Mouse (Mus musculus): ENCODE data around the gene E2f2.

The E2f2 gene

DNA sequence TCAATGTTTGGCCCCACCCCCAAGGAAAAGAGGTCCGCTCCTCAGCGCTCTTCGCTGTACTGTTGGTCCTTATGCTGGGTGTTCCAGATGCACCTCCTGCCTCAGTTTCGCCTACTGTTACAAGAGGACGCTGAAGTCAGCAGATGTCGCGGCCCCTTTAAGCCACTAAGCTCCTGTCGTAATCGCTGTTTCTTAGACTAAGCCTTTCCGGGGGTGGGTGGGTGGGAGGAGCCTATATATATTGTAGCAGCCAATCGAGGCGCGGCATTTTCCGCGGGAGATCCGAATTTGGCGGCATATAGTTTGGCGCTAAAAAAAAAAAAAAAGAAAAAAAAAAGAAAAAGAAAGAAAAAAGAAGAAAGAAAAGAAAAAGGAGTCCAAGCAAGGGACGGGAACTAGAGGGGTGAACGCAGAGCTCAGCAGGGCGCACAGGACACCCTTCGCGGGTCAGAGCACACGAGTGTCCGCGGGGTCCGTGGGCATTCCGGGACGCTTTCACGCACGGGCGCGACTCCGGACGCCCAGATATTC, at the start of gene E2f2:
Gene E2f2, plus strand, starts transcription at position 384 of the 531 bp plus-strand sequence.
- peak; percentile 54 for DNase-seq (ENCODE audit: low spot score)

DNA sequence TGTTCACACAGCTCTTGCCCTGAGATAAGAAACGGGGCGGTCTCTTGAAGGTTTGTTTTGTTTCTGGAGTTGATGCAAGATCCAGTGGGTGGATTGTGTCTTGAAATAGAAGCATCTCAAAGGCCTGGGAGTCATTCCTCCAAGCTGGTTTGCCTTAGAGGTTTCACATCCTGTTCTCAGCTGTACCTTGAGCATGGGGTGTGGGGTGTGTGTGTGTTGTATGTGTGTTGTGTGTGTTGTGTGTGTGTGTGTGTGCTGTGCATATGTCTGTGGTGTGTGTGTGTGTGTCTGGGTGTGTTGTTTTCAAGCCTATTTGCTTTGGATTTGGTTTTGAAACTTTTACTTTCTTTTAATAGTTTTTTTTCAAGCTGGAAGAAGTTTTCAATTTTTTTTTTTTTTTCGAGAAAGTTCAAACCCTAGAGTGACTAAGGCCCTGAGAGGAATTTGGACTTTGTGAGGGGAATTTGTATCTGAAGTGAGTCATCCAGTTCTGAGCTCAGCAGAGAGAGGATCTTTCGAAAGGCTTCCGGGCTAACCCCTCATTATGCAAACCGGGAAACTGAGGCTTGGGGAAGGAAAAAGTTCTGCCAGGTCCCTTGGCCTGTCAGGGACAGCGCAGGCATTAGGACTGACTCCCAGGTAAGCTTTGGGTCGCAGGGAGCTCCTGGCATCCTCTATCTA, 48.9 kb upstream of the E2f2 start:
- DNase-seq (ENCODE audit: low spot score), result no peak

DNA sequence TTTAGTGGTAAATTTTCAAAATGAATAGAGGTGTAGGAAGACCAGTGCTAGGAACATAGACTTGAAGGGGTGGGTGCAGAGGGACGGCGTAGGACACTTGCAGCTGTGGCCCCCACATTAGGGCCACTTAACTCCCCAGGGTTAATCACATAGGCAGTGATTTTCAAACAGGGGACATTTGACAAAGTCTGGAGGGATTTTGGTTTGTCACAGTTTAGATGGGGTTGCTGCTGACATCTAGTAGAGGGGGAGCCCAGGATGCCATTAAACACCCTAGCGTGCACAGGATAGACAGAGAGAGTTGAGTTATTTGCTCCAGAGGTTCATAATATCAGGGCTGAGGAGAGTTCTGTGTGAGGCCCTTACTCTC, 48.4 kb upstream of the E2f2 start:
- DNase-seq (ENCODE audit: low spot score), result no peak

DNA sequence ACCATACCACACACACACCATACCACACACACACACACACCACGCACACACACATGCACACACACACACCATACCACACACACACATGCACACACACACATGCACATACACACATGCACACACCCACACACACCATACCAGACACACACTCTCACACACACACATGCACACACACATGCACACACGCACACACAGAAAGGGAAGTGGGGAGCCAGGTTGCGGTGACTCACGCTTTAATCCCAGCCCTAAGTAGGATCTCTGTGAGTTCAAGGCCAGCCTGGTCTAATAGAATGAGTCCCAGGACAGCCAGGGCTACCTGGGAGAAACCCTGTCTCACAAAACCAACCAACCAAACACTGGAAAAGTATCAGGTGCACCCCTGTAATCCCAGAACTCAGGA, 47.6 kb upstream of the E2f2 start:
- DNase-seq (ENCODE audit: low spot score), result no peak

DNA sequence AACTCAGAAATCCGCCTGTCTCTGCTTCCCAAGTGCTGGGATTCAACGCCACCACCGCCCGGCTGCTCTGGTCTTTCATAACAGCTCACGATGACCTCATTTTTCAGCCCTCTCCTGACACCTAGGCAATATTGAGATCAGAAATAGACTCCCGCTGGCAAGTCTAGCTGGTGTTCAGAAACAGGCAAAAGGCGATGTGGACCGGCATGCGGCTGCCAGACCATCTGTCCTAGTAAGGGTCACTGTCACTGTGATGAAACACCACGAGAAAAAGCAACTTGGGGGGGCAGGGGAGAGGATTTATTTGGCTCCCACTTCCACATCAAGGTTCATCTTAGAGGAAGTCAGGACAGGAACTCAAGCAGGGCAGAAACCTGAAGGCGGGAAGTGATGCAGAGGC, 46.7 kb upstream of the E2f2 start:
- no peak for DNase-seq (ENCODE audit: low spot score)

DNA sequence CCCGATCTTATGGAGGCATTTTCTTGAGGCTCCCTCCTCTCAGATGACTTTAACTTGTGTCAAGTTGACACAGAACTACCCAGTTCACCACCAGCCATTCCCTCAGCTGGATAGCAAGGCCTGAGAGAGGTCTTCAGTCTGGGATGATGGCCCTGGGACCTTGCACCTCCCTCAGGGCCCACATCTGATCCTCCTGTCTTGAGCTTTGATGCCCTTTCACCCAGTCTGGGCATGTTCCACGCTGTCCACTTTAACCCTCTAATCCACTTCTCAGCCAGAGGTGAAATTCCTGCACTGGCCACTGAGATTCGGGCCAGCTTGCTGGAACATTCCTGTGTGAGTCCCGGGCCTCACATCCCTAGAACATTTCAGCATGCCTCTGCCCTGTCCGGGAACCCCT, 46.2 kb upstream of the E2f2 start:
- no peak for DNase-seq (ENCODE audit: low spot score)

DNA sequence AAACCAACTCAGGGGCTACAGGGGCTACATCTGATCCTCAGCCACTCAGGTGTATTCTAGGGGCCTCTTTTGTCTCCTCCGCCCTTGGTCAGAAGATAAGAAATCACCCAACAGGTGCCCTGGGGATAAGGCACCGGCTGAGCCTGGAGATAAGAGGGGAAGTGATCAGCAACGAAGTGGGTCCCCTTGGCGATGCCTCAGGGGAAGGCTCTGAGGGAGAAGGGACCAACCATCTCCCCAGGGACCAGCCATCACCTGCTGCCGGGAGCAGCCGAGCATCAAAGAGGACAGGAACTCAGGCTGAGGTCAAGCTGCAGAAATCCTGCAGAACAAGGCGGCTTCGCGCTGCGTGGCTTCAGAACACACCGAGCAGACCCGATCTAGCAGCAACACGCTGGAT, 44.5 kb upstream of the E2f2 start:
- no peak for DNase-seq (ENCODE audit: low spot score)

DNA sequence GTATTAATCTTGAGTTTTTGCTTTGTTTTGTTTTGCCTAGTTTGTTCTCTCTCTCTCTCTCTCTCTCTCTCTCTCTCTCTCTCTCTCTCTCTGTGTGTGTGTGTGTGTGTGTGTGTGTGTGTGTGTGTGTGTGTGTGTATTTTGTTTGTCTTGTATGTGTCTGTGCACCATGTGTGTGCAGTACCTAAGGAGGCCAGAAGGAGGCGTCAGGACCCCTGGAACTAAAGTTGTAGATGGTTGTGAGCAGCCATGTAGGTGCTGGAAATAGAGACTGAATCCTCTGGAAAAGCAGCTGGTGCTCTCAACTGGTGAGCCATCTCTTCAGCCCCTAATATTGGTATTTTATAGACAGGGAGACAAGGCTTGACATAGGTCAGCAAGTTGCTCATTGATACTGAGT, 42.4 kb upstream of the E2f2 start:
- no peak for DNase-seq (ENCODE audit: low spot score)

DNA sequence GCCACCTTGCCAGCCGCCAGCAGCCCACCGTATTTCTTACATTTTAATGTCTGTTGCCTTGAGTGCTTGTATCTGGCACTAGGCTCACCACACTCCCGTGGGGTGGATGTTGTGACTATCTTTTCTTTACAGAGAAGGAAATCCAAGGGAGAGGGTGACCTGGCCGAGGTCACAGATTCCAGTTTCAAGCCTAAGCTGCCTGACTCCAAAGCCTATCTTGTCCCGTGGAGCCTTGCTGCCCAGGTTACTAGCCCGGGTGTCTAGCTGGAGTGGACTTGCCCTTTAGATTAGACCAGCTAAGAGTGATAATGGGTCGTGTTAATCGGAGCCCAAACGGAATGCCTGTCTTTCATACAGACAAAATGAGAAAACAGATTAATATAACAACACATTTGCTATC, 38.4 kb upstream of the E2f2 start:
- DNase-seq (ENCODE audit: low spot score), result no peak

DNA sequence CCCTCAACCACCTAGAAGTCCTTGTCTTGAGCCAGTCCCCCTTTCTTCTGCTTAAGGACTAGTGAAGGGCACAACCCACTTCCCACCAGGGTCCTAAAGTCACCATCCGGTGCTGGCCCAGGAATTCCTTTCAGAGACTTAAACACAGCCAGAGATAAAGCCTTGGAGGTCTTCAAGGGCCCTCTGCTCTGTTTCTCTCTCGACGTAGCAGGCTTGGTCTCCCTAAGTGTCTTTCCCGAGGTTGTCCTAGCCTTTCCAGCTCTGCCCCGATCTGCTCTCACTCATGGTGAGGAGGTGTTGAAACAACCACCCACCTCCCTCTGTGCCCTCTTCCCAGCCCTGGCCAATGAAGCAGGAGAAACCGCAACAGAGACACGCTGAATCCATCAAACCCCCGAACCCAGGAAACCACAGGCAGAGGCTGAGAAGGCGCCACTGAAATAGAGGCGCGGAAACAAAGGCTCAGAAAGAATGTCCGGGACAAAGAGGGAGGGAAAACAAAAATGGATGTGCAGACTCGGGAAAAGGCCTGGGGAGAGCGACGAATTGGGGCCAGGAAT, 37.7 kb upstream of the E2f2 start:
- DNase-seq (ENCODE audit: low spot score), result no peak

DNA sequence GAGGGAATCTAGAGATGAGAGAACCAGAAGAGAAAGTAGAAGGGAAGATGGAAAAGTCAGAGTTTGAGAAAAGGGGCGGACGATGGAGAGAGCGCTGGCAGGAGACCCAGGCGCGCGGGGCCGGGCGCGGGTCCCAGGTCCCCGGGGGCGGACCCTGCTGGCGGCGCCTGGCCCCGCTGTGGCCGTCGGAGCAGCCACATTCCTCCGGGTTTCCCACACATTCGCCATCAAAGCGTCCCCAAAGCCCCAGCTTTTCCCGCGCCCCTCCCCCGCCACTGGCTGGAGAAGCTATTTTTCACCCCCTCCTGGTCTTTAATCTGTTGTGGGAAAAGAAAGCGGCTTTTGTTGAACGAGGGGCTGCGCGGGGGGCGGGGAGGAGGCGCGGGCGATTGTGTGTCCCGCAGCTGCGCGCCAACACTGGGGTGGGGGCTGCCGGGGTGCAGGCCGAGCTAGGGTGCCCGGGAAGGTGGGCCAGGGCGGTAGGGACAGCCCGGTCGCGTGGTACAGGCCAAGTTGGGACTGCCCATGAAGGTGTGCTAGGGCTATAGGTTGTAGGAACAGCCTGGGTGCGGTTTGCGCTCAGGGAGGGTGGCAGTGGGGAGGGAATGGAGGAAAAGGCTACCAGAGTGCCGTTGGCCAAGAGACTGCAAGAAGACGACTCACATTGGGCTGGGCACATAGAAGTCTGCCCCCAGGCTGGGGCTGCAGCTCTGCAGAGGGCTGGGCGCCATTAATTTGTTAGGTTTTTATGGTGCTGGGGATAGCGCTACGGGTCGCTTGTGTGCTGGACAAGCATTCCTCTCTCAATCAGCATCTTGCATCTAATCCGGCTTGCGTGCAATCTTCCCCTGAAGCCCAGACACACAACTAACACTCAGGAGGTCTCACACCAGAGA, 37.0 kb upstream of the E2f2 start:
- peak; percentile 46 for DNase-seq (ENCODE audit: low spot score)

DNA sequence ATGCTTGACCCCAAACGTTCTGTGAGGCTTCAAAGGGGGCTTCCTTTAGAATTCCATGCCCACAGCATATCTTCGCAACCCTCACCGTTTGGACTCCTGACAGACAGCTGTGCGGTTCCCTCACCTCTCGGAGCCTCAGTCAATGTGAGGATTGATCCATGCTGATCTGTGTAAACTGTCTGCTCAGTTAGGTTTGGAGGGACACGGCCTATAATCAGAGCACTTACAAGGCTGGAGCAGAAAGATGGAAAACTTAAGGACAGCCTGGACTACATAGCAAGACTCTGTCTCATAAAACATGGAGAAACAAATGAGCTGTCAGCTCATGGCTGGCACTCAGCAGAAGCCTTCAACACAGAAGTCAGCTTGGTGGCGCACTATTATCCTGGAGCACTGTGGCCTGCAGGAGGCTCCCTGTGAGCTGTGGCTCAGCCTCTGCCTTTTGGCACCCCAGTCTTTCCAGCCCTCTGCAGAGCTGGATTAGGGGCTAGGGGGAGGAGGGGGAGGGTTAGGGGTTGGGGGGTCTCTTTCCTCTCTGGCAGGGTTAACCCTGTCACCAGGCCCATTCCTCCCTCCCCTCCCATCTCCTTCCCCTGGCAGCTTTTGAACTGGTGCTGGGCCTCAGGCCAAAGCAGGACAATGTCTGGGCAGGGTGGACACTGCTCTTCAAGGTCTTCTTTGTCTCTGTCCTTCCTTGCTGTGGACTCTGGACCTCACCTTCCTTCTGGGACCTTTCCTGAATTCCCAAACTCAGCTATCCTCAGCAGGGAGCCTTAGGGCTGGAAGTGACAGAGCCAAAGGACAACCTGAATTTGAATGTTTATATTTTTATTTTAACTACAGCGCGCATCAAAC, 36.1 kb upstream of the E2f2 start:
- no peak for DNase-seq (ENCODE audit: low spot score)

DNA sequence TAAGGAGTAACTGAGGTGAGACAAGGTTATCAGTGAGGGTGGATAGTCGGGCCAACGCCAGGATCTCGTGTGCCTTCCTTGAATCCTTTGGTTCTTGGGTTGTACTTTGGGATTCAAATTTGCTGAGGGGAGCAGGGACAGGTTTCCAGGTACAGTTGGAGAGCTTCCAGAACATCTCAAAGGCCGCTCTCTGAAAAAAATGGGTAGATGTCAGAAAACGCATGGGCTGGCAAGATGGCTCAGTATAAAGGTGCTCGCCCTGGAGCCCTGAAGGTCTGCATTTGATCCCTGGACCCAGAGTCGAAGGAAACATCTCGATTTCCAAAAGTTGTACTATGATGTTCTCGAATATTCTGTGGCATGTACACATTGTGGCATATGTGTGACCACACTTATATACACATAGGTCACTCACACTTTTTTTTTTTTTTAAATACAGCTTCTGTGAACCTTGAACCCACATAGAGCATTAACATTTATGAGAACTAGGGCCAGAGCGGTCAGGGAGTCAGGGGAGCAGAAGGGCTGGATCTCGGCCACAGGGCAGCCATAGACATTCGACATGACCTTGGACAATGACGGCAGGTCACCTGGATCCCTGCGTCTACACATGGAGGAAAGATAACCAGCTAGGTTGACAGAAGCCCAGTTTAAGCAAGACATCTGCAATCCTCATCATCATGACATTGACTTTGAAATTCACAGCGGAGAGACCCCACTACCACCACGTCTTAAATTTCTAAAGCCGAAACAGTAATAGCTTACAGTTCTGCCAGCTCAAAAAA, 32.7 kb upstream of the E2f2 start:
- no peak for DNase-seq (ENCODE audit: low spot score)

DNA sequence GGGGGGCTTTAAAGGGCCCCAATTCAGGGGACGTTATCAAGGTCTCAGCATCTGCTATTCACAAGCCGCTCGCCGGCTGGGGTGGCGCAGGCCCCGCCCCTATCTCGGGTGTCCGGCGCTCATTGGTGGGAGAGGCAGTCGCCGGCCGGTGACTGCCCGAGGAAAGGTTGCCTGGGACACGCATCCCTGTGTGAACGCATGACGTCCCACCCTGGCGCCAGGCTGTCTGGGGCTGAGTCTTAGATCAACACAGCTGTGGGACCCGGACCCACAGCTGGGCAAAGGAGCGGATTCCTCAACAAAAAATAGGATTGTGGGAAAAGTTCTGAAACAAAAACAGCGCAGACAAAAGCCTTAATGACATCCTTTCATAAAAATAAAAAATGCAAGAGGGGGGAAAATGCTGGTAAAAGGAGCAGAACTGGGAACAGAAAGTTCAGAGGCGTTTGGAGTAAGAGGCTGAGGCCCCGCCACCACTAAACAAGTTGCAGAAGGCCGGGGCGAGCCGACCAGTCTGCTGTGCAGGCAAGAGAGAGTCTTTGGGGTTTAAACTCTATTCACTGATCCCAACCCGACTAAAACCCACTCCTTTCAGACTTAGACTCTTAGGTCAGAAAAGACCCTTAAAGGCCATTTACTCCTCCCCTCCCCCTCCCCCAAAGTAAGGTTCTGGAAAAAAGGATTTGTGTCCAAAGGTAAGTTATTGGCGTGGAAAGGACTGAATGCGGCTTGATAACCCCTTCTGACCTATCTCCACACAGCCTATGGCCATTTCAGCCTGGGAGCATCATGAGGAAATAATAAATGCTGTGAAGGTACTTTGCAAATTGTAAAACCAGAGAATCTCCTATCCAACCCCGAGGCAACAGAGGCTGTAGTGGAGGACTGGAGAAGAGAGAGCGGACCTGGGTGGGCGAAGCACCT, 31.6 kb upstream of the E2f2 start:
- peak; percentile 87 for DNase-seq (ENCODE audit: low spot score)

DNA sequence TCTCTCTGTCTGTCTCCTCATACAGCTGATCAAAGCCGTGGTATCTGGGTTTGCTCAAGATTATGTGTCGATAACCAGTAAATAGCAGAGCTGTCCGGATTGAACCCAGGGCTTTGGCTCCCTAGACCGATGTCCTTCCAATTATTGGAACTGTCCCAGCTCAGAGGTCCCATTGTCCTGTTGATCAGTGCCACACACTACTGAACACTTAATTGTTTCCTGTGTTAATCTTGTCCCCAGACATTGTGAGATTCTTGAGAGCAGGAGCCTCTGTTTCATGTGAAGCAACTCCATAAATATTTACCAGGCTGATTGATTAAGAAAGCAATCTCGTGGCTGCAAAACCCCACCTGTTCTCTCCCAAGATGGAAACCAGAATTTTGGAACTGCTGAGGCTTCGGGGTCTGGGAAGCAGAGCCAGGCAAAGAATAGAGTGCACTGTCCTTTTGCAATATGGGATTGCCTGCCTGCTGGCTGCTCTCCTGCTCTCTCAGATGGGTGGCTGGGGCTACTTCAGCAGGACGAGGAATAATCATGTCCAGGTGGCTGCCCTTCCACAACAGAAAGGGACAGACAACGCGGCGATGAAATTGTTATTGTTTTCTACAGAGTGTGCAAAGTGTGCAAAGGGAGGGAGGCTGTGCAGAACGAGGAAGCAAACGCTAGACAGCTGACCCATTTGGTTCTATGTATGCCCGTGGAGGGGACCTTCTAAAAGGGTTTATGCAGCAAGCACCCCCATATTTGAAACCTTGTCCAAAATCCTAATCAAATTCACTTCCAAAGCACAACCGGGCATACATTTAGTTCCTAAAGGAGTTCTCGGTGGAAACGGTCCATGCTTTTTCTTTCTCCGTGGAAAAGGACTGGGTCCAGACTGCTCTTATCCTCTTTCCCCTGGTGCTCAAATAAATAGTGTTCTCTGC, 29.7 kb upstream of the E2f2 start:
- DNase-seq (ENCODE audit: low spot score), result no peak

DNA sequence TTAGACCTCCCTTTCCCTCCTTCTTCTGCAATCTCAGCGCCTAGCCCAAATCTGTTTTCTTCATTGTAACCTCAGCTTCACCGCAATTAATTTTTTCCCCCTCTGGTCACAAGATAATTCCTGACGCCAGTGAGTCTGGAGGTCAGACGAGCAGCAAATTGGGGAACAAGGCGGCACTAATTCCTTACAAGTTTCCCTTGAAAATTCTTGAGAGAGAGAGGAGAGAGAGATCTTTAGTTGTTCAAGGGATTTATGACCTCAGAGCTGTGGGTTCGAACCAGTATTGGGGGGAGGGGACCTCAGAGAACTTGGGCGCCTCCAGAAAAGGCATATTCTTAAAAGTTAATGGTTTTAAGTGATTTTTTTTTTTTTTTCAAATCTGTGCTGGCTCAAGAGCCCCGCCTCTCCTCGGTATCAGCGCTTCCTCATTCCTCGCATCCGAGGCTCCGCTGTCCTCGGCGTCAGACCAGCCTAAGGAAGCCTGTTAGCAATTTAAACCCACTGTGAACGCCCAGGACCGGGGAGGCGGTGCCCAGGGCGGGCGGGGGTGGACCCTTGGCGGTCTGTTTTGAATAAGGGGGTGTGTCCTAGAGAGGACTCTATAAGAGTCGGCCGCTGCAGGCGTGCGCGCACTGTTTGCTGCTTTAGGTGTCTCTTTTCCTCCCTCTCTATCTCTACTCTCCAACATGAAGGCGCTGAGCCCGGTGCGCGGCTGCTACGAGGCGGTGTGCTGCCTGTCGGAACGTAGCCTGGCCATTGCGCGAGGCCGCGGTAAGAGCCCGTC, 28.8 kb upstream of the E2f2 start, which contains the start of gene Id3:
Gene Id3, plus strand, starts transcription at position 305 of the 784 bp plus-strand sequence.
- peak; percentile 84 for DNase-seq (ENCODE audit: low spot score)

DNA sequence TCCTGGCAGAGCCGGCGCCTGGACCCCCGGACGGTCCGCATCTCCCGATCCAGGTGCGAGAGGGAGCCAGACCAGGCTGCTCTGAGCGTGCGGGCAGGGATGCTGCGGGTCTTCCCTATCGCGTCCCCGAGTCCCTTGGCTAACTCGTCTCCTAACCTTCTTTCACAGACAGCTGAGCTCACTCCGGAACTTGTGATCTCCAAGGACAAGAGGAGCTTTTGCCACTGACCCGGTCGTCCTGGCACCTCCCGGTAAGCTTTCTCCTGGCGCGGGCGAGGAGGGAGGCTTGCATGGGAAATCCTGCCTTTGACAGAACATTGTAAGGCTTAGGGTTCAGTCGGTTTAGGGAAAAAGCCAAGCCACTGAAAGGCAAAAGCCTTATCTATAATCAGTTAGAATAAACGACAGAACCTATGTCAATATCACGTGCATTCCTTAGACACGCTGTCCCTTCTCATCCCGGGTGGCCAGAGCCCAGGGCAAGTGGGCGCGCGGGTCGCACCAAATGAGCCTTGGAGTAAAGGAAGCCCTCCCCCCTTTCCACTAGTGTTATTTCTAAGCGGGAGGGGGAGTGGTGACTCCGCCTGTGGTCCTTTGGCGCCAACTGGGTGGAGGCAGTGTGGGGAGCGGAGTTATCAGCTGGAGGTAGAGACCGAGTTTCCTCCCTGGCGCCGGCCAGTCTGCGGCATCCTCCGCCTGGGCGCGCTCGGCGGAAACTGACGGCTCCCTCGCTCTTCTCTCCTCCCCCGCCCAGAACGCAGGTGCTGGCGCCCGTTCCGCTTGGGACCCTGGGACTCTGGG, 27.9 kb upstream of the E2f2 start:
- peak; percentile 65 for DNase-seq (ENCODE audit: low spot score)

All from urinary bladder, postnatal 25 days (tissue).